Mouse (Mus musculus): ENCODE measurements at regions not wholly inside any gene's neighbourhood (a gene's known extent, or its start where the extent isn't known, plus 50 kb on each side); places are given as distances from the start of the nearest gene placed in this dataset.
"Not testable (repeated sequence)": the region's sequence is repeated elsewhere in the genome, so short reads cannot be mapped to it uniquely, and the experiment has no call there.

DNA sequence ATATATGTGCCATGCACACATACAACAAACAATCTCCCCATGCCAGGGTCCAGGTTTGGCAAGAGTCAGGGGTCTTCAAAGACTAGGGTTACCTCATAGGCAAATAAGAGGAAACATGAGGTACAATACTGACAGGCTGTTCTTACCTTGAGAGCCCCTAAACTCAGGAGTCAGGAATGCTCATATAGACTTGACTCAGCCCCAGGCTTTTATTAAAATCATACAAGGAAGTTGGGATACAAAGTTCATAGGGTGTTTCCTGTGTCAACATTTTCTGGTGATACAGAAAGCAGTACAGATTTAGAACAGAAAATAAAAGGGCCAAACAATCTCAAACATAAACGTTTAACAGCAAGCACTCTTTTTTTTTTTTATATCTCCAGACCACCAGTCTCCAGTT lies 2102.4 kb upstream of the Aga start:
- Histone ChIP-seq H3K27ac (ENCODE audit: low read length) (no peak overlapping the region; the same call in 1 of the 2 replicates), H3K36me3 (ENCODE audit: control insufficient read depth, insufficient read depth, low read length) (no peaks in the 10 kb centered on the region), H3K4me1 (ENCODE audit: control insufficient read depth, insufficient read depth, low read length) (no peaks in the 10 kb centered on the region), H3K9me3 (replicated peaks; ENCODE audit: control insufficient read depth, low read length) (no peaks in the 10 kb centered on the region), H3K9ac (ENCODE audit: low read length) (no peak overlapping the region), H3K4me2 (ENCODE audit: low read depth, low read length) (no peak overlapping the region), H3K4me3 (replicated peaks; ENCODE audit: low read length) (no peak overlapping the region), H3K27me3 (ENCODE audit: control insufficient read depth, insufficient read depth, low read length) (no peaks in the 10 kb centered on the region)
- WGBS: 25% methylated on average over 1 of the region's 1 CpGs
- ATAC-seq (ENCODE audit: insufficient read depth, low FRiP score): peak; percentile 78

DNA sequence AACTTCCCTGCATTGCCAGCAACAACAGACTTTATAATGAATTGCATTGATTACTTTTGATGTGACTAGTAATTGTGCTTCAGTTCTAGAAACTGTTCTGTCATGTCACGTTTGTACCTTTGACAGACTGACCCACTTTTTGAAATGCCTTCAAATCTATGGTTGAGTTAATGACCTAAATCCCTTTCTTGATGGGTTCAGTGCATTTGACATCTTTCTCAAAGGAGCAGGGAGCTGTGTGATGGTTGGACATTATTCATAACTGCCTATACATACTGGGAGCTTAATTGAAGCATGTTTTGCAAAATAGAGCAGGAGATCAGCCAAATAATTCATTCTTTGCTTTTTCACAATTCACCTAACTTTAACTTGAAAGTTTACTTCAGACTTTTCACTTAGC lies 2083.1 kb upstream of the Aga start:
- ATAC-seq (ENCODE audit: insufficient read depth, low FRiP score): no peak
- H3K36me3 ChIP-seq (ENCODE audit: control insufficient read depth, insufficient read depth, low read length): no peaks in the 10 kb centered on the region
- H3K4me2 ChIP-seq (ENCODE audit: low read depth, low read length): no peak overlapping the region
- no peak overlapping the region for H3K9ac ChIP-seq (ENCODE audit: low read length)
- H3K4me1 ChIP-seq (ENCODE audit: control insufficient read depth, insufficient read depth, low read length): no peaks in the 10 kb centered on the region
- no peaks in the 10 kb centered on the region for H3K9me3 ChIP-seq (replicated peaks; ENCODE audit: control insufficient read depth, low read length)
- H3K27me3 ChIP-seq (ENCODE audit: control insufficient read depth, insufficient read depth, low read length): no peaks in the 10 kb centered on the region
- H3K27ac ChIP-seq (ENCODE audit: low read length): no peak overlapping the region
- 62% methylated on average over 1 of the region's 1 CpGs for WGBS
- no peak overlapping the region for H3K4me3 ChIP-seq (replicated peaks; ENCODE audit: low read length)

DNA sequence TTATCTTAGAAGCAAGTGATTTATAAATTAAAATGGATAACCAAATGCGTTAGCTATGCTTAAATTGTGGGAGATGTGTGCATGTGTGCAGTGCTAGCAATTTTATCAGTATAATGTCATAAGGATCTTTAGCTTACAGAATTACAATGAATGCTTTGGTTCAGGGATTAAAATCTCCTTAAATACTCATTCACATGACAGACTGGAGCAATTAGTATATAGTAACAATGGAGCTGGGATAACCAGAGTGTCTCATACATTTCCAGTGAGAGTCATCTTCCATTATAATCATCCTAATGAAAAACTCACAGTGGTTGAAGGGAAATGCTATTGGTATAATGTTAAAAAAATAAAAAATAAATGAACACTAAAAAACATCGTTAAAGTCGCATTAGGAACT lies 2082.7 kb upstream of the Aga start:
- no peaks in the 10 kb centered on the region for H3K9me3 ChIP-seq (replicated peaks; ENCODE audit: control insufficient read depth, low read length)
- no peak for ATAC-seq (ENCODE audit: insufficient read depth, low FRiP score)
- H3K4me2 ChIP-seq (ENCODE audit: low read depth, low read length): no peak overlapping the region
- no peak overlapping the region for H3K4me3 ChIP-seq (replicated peaks; ENCODE audit: low read length)
- no peaks in the 10 kb centered on the region for H3K27me3 ChIP-seq (ENCODE audit: control insufficient read depth, insufficient read depth, low read length)
- no peaks in the 10 kb centered on the region for H3K36me3 ChIP-seq (ENCODE audit: control insufficient read depth, insufficient read depth, low read length)
- 78% methylated on average over 3 of the region's 3 CpGs for WGBS
- no peak overlapping the region for H3K27ac ChIP-seq (ENCODE audit: low read length)
- no peak overlapping the region for H3K9ac ChIP-seq (ENCODE audit: low read length)
- no peaks in the 10 kb centered on the region for H3K4me1 ChIP-seq (ENCODE audit: control insufficient read depth, insufficient read depth, low read length)

DNA sequence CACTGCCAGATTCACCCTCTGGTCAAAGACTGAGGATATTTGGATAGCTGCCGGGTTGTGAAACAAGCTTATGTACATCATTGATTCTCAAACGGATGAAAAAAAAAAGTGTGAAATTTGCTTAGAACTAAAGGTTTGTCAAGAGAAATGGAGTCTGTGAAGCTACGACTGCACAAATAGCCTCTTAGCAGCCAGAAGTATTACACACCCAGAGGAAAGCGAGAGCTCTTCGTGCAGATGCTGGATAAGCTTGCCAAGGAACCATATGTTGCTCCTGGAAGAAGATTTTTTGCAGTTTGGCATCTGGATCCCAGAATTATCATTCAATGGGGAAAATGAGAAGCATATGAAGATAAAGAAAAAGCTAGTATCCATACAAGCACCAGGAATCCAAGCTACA lies 2063.9 kb upstream of the Aga start:
- WGBS: 67% methylated on average over 5 of the region's 5 CpGs

DNA sequence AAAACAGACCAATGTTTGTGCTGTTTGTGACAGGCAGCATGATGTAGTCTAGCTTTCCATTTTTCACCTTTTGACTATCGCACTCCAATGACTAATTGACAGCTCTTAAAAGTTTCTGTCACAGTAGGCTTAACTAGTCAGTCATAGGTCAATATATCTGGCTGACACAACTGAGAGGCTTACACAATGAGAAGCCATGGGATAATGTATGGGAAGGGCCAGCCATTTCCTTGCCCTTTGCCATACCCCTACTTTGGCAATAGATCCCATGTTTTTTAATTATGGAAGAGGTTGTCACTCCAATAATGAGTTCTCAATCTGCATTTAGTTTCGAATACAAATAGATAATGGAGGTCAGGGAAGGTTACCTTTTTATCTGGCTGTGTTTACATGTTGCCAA lies 2062.9 kb upstream of the Aga start:
- Histone ChIP-seq H3K4me3 (replicated peaks; ENCODE audit: low read length) (no peak overlapping the region), H3K4me1 (ENCODE audit: control insufficient read depth, insufficient read depth, low read length) (no peaks in the 10 kb centered on the region), H3K9ac (ENCODE audit: low read length) (no peak overlapping the region), H3K27ac (ENCODE audit: low read length) (no peak overlapping the region), H3K36me3 (ENCODE audit: control insufficient read depth, insufficient read depth, low read length) (no peaks in the 10 kb centered on the region), H3K27me3 (ENCODE audit: control insufficient read depth, insufficient read depth, low read length) (no peaks in the 10 kb centered on the region), H3K9me3 (replicated peaks; ENCODE audit: control insufficient read depth, low read length) (no peaks in the 10 kb centered on the region), H3K4me2 (ENCODE audit: low read depth, low read length) (no peak overlapping the region)
- ATAC-seq (ENCODE audit: insufficient read depth, low FRiP score): no peak
- WGBS: 54% methylated on average over 2 of the region's 2 CpGs

More for the DNA sequence above, 2063.9 kb upstream of the Aga start:
- H3K4me2 ChIP-seq (ENCODE audit: low read depth, low read length): no peak overlapping the region
- H3K36me3 ChIP-seq (ENCODE audit: control insufficient read depth, insufficient read depth, low read length): no peaks in the 10 kb centered on the region
- no peak overlapping the region for H3K9ac ChIP-seq (ENCODE audit: low read length)
- H3K4me3 ChIP-seq (replicated peaks; ENCODE audit: low read length): no peak overlapping the region
- H3K4me1 ChIP-seq (ENCODE audit: control insufficient read depth, insufficient read depth, low read length): no peaks in the 10 kb centered on the region
- H3K27ac ChIP-seq (ENCODE audit: low read length): no peak overlapping the region
- no peaks in the 10 kb centered on the region for H3K9me3 ChIP-seq (replicated peaks; ENCODE audit: control insufficient read depth, low read length)
- H3K27me3 ChIP-seq (ENCODE audit: control insufficient read depth, insufficient read depth, low read length): no peaks in the 10 kb centered on the region
- ATAC-seq (ENCODE audit: insufficient read depth, low FRiP score): no peak

DNA sequence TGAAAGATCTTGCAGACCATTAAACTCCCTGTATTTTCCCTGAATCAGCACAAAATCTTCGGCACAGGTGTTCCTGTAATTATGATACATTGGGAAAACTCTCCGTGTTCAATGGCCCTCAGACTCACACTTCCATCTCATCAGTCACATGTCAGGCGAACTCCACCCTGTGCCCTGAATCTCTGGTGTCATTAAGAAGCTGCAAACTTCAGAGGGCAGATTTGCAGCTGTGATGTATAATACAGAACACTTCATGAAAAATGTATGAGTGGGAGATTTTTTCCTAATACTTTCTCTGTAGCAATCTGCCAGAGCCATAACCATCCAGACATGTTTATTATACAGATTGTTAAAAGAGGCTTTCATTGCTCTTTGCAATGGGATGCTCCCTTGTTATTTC lies 2032.1 kb upstream of the Aga start:
- Histone ChIP-seq H3K4me2 (ENCODE audit: low read depth, low read length) (no peak overlapping the region), H3K4me3 (replicated peaks; ENCODE audit: low read length) (no peak overlapping the region), H3K27me3 (ENCODE audit: control insufficient read depth, insufficient read depth, low read length) (no peaks in the 10 kb centered on the region), H3K9ac (ENCODE audit: low read length) (no peak overlapping the region), H3K27ac (ENCODE audit: low read length) (no peak overlapping the region), H3K36me3 (ENCODE audit: control insufficient read depth, insufficient read depth, low read length) (no peaks in the 10 kb centered on the region), H3K4me1 (ENCODE audit: control insufficient read depth, insufficient read depth, low read length) (no peaks in the 10 kb centered on the region), H3K9me3 (replicated peaks; ENCODE audit: control insufficient read depth, low read length) (no peaks in the 10 kb centered on the region)
- no peak for ATAC-seq (ENCODE audit: insufficient read depth, low FRiP score)
- WGBS: 48% methylated on average over 3 of the region's 3 CpGs

DNA sequence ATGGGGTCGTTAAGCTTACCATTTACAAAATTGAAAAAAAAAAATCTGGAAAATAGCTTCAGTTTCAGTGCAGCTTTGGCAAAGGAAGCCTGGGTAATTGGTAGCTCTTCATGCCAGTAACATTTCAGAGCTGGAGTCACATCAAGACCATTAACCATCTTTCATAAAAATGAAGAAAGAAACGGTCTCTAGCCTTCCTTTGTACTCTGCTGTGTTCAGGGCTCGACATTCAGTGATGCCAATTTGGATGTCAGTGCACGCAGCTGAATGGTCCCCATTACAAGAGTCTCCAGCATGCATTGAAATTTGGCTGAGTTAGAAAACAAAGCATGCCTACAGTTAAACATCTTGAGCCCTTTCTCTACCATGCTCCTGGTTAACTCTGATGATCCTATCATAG lies 2009.0 kb upstream of the Aga start:
- Histone ChIP-seq H3K36me3 (ENCODE audit: control insufficient read depth, insufficient read depth, low read length) (no peaks in the 10 kb centered on the region), H3K9me3 (replicated peaks; ENCODE audit: control insufficient read depth, low read length) (no peaks in the 10 kb centered on the region), H3K4me1 (ENCODE audit: control insufficient read depth, insufficient read depth, low read length) (no peaks in the 10 kb centered on the region), H3K27ac (ENCODE audit: low read length) (no peak overlapping the region), H3K4me2 (ENCODE audit: low read depth, low read length) (no peak overlapping the region), H3K27me3 (ENCODE audit: control insufficient read depth, insufficient read depth, low read length) (no peaks in the 10 kb centered on the region), H3K4me3 (replicated peaks; ENCODE audit: low read length) (no peak overlapping the region), H3K9ac (ENCODE audit: low read length) (no peak overlapping the region)
- WGBS: 82% methylated on average over 4 of the region's 4 CpGs
- ATAC-seq (ENCODE audit: insufficient read depth, low FRiP score): no peak

DNA sequence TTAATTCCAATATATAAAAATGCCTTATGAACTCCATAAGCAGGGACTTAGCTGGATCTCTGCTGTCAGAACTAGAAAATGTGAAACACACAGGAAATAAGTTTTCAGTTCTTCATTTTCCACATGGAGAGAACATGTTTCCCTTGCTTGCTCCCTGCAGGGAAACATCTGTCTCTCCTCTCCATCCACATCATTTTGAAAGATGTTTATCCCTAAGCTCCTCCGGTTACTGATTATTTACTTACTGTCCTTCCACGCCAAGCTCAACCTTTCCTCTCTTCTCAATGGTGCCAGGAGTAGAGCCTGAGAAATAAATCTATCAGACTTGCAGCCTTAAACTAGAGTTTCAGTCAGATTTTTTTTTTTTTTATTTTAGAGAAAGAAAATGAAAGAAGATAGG lies 1988.4 kb upstream of the Aga start:
- ATAC-seq (ENCODE audit: insufficient read depth, low FRiP score): peak; percentile 62; the same call in 1 of the 2 replicates
- Histone ChIP-seq H3K4me1 (ENCODE audit: control insufficient read depth, insufficient read depth, low read length) (no peaks in the 10 kb centered on the region), H3K4me2 (ENCODE audit: low read depth, low read length) (no peak overlapping the region), H3K4me3 (replicated peaks; ENCODE audit: low read length) (no peak overlapping the region), H3K9ac (ENCODE audit: low read length) (no peak overlapping the region), H3K36me3 (ENCODE audit: control insufficient read depth, insufficient read depth, low read length) (no peaks in the 10 kb centered on the region), H3K9me3 (replicated peaks; ENCODE audit: control insufficient read depth, low read length) (no peaks in the 10 kb centered on the region), H3K27ac (ENCODE audit: low read length) (no peak overlapping the region), H3K27me3 (ENCODE audit: control insufficient read depth, insufficient read depth, low read length) (no peaks in the 10 kb centered on the region)
- 34% methylated on average over 2 of the region's 2 CpGs for WGBS

DNA sequence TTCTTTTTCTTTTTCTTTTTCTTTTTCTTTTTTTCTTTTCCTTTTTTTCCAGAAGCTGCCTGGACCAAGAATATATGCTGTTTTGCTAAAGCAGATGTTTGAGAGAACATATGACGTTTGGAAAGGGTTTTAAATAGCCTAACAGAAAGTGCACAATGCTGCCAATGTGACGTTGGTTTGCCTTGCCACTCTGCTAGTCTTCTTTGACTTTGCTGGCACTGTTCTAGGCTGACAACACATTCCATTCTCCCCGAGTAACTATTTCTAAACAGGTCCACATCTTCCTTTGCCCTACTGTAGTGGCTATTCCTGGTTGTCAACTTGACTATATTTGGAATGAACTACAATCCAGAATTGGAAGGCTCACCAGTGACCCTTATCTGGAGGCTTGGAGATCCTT lies 1958.4 kb upstream of the Aga start:
- not testable (repeated sequence) for ATAC-seq (ENCODE audit: insufficient read depth, low FRiP score)

More for the DNA sequence above, 1958.4 kb upstream of the Aga start:
- not testable (repeated sequence) for H3K9me3 ChIP-seq (replicated peaks; ENCODE audit: control insufficient read depth, low read length); H3K36me3 ChIP-seq (ENCODE audit: control insufficient read depth, insufficient read depth, low read length); H3K4me3 ChIP-seq (replicated peaks; ENCODE audit: low read length); H3K4me2 ChIP-seq (ENCODE audit: low read depth, low read length); H3K27me3 ChIP-seq (ENCODE audit: control insufficient read depth, insufficient read depth, low read length); H3K4me1 ChIP-seq (ENCODE audit: control insufficient read depth, insufficient read depth, low read length); H3K9ac ChIP-seq (ENCODE audit: low read length); H3K27ac ChIP-seq (ENCODE audit: low read length)
- WGBS: 70% methylated on average over 3 of the region's 3 CpGs

Measured in stomach, embryonic 16.5 days (tissue).